Mouse (Mus musculus) lung, postnatal 0 days (tissue): ENCODE measurements at regions not wholly inside any gene's neighbourhood (a gene's known extent, or its start where the extent isn't known, plus 50 kb on each side); places are given as distances from the start of the nearest gene placed in this dataset.

Experiments
- CTCF ChIP-seq: IDR thresholded peaks from 2 replicates; pipeline ENCODE4 v1.5.1; 2016; ENCODE audit warnings: antibody characterized with exemption, mild to moderate bottlenecking
- EP300 ChIP-seq: IDR thresholded peaks from 2 replicates; pipeline ENCODE4 v1.6.1; 2016; ENCODE audit warnings: antibody characterized with exemption, mild to moderate bottlenecking, control low read depth

- TF ChIP-seq CTCF (no peak), EP300 (no peak)
Measured at GRCm38 (mm10) chr4:79309890-79310727, 1098.3 kb upstream of the Ptprd start.
